Mouse (Mus musculus): ENCODE results near the gene 1700017B05Rik. TPM values are rescaled to one million over a fixed set of nuclear protein-coding genes. Genes with fewer than 3 reads are reported as not detected.
A peak's percentile ranks its signal among the peaks of the same experiment; 100 is the strongest.
"Not testable (repeated sequence)": the region's sequence is repeated elsewhere in the genome, so short reads cannot be mapped to it uniquely, and the experiment has no call there.

1700017B05Rik gene
- total RNA-seq, 2 experiments from 2014 or later, result 25.6 to 33.8 TPM

DNA sequence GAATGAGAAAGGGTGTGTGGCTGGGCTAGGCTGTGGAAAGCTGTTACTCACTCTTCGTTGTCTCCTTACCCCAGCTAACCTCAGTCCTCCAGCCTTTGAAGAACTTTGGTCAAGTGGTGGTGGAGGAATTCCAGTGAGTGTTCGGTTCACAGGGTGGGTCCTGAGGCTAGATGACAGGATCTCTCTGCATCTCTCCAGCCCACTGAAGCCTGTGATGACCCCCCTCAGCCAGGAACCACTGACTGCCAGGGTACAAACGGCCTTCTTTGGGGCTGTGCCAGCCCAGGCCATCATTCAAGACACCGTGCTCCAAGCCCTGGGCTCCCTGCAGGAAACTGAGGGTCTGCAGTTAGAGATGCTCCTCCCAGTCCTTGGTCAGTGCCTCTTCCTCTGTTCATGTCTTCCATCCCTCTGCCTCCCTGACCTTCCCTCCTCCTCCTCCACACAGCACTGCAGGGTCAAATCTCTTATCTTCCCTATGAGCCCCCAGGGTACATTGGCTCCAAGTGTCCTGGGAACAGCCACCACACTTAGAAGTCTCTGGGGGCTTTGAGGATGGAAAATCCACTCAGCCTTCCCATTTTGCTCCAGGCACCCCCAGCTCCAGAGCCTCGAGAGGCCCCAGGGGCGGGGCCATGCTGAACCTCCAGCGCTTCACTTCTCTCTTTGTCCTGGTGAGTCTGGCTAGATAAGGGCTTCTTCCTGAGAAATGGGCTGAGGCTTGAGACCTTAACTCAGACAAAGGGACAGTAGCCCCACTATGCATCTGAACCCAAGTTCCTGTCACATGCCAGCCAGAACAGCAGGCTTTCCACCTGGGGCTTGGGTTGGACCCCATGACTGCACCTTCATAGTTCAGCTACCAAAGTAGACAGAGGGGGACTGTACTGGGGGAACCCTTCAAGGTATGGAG, 14.1 kb downstream of the 1700017B05Rik start:
- ATAC-seq (replicated peaks; ENCODE audit: poor library complexity), result peak; percentile 24; the same call in 1 of the 2 replicates

DNA sequence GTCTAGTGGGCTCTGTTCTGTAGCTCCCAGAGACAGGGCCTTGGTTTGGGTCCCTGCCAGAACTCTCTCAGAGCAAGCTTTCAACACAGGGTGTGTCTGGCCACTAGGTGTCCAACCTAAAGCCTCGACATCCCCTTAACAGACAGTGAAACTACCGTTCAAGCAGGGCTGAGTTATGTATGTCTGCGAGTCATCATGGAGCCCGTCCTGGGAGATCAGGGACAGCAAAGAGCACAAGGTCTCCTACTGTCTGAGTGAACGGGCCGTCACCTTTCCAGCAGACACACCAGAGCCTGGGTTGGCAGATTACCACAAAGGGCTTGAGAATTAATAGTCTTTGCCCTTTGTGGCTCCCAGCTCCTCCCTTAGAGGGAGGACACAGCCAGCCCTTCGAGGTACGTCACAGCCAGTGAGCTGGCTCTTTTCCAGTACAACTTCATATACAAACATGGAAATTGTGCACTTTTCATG, 15.2 kb downstream of the 1700017B05Rik start:
- peak; percentile 58 for ATAC-seq (replicated peaks; ENCODE audit: poor library complexity)

DNA sequence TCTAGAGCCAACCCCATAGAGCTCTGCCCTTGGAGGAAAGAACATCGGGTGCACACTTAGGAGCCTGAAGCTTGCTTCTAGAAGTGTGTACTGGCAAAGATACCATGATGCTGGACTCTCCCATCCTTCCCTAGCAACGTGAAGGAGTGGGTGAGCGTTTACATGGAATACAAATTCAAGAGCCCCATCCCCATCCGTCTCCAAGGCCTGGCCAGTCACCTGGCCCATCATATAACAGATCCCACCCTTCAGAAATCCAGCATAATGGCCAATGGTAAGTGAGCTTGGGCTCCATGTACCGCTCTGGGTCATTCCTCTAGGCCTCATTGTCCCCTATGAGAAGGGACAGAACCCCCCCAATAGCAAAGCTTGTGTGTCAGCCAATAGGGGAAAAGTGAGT, 15.9 kb downstream of the 1700017B05Rik start:
- ATAC-seq (replicated peaks; ENCODE audit: poor library complexity), result no peak

DNA sequence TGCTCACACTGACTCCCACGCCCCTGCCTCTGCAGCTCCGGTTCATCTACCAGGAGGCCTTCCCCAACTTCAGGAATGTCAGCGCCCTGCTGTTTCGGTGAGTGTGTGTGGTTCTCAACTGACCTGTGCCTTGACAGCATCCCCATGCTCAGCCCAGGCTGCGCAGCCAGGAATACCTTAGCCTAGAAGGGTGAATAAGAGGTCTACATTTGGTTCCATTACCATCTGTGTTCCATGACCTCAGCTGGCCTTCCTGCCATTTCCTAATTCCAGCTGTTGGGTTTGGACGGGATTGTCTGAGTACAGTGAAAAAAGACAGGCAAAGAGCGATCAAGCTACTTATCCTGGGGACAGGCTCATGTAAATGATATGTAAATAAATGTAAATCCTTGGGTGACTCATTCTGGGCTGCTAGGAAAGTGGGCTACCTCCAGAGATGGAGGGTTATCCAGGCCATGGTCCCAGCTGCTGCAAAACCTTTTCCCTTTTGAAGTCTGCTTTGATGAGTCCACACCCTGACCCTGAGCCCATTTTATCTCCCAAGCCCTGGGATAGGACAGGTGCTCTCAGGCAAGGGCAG, 18.2 kb downstream of the 1700017B05Rik start:
- no peak for ATAC-seq (replicated peaks; ENCODE audit: poor library complexity)

DNA sequence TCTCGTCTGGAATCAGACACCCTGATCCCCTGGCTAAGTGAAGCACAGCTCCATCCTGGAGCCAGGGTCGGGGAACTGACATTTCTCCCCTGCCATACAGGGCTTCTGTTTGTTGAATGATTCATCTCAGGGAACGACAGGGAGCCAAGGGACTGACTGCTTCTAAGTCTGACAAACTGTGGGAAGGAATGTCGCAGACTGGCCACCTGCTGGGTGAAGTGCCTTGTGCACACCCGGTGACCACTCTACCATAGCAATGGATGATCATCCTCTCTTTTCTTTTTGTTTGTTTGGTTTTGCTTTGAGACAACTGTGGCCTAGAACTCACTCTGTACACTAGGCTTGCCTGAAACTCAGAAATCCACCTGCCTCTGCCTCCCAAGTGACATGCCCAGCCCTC, 19.5 kb downstream of the 1700017B05Rik start:
- ATAC-seq (replicated peaks; ENCODE audit: poor library complexity), result no peak

GRCm38 (mm10) chr9:57241111-57241510, 21.3 kb downstream of the 1700017B05Rik start:
- no peak for ATAC-seq (replicated peaks; ENCODE audit: poor library complexity)

- no peak for ATAC-seq (replicated peaks; ENCODE audit: poor library complexity)
Observed at GRCm38 (mm10) chr9:57238220-57238619, 24.2 kb downstream of the 1700017B05Rik start.

DNA sequence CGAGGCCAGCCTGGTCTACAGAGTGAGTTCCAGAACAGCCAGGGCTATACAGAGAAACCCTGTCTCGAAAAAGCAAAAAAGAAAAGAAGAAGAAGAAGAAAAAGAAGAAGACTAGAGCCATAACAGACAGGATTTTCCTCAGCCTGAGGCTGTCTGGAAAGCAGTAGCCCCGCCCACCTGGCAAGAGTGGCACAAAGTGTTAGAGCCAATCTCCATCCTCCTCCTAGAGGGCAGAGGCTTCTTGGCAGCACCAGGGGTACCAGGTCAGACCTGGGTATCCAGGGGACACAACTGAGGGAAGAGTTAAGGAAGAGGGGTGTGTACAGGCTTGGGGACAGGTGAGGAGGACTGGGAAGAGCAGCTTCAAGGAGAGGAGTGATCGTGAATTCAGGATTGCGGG, 24.7 kb downstream of the 1700017B05Rik start:
- no peak for ATAC-seq (replicated peaks; ENCODE audit: poor library complexity)

- ATAC-seq (replicated peaks; ENCODE audit: poor library complexity), result no peak
Observed at GRCm38 (mm10) chr9:57236256-57236655, 26.2 kb downstream of the 1700017B05Rik start, which contains the start of gene Trcg1. Gene Trcg1, plus strand, starts transcription at chr9:57236556.

DNA sequence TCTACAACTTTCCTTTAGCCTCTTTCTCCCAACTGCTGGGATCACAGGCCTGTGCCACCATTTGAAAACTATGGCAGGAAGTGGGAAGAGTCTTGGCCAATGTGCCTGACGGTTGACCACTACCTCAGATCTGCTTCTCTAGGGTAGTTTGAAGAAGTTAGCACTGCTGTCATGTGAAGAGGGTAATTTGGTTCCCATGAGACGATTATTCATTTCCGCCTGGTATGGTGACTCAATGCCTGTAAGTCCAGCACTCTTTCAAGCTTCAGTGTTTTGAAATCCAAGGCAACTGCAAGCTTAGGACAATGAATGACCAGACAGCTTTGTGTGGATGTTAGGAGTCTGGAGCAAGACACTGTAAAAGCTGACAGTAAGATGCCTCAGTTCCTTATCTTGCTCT, 28.6 kb downstream of the 1700017B05Rik start:
- ATAC-seq (replicated peaks; ENCODE audit: poor library complexity), result peak; percentile 35

DNA sequence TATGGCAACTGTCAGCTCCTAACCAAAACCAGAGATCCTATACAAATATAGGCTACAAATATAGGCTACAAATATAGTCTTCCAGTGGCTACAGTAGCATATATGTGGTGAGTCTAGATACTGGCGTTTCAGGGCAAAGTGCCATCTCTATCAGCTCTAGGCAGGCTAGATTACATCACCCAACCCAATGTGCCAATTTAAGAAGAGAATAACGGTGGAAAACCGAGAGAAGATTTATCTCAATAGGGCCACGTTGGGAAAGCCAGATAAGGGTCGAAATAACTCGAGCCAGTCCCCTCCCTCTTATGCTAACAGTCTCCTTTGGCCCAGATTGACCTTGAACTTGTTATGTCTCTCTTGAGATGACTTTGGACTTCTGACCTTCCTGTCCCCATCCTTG, 29.3 kb downstream of the 1700017B05Rik start:
- peak; percentile 72 for ATAC-seq (replicated peaks; ENCODE audit: poor library complexity)

GRCm38 (mm10) chr9:57232341-57232940, 30.0 kb downstream of the 1700017B05Rik start:
- no peak for ATAC-seq (replicated peaks; ENCODE audit: poor library complexity)

DNA sequence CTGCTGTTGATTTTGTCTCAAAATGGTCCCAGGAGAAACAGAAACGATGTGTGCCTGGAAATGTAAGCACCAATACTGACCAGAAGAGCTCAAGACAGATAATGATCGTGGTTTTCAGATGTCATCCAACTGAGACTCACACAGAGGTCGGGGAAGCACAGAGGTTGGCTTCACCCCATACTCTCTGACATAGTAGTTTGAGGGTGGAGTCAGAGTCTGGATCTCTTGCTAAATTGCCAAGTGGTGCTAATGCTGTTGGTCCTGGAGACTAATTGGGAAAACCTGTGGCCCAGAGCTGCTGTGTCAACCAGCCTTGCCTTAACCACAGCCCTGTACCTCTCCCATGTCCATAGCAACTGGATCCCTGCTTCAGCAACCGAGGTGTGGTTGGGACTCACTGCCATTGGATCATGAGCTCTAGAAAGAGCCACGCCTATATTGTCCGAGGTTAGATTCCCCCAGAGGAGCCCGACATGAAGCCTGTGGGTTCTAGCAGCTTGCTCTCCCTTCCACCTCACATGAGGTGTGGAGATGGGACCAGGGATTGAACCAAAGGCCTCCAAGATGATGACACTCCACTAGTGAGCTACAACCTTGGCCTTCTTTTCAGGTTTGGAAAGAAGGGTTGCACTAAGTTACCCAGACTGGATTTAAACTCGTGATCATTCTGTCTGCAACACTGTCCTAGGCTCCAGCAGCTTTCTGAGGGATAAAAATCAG, 30.7 kb downstream of the 1700017B05Rik start:
- ATAC-seq (replicated peaks; ENCODE audit: poor library complexity), result 0 out of 2 replicates have a peak, but pooled peaks have one; percentile 10

DNA sequence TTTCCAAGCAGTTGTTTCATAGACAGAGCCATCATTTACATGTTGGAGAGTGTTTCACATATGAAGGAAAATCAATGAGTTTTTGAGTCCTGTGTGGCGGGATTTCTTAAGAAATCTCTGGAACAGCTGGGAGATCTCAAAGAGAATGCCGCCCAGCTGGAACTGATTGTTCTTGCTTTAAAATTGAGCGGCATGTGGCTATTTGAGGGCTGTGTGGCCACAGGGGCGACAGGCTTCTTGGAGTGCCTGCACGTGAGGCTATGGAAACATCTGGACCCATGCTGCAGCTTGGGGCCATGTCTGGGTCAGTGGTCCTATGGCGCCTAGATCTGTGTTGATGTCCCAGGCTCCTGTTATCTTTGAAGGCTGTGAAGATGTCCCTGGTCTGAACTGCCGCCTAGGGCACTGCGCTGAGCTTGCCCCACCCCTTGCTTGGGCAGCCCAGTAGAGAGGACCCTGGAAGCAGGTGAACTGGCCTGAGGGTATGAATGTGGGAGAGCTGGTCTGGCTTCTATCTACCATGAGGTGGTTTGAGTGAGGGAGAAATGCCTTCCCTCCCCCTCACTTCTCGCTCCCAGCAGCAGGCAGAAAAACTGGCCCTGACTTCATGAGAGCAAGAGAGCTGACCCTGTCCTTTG, 32.1 kb downstream of the 1700017B05Rik start:
- ATAC-seq (replicated peaks; ENCODE audit: poor library complexity), result no peak

- no peak for ATAC-seq (replicated peaks; ENCODE audit: poor library complexity)
Observed at GRCm38 (mm10) chr9:57229726-57230125, 32.7 kb downstream of the 1700017B05Rik start.

- ATAC-seq (replicated peaks; ENCODE audit: poor library complexity), result no peak
Observed at GRCm38 (mm10) chr9:57228186-57228585, 34.2 kb downstream of the 1700017B05Rik start.

DNA sequence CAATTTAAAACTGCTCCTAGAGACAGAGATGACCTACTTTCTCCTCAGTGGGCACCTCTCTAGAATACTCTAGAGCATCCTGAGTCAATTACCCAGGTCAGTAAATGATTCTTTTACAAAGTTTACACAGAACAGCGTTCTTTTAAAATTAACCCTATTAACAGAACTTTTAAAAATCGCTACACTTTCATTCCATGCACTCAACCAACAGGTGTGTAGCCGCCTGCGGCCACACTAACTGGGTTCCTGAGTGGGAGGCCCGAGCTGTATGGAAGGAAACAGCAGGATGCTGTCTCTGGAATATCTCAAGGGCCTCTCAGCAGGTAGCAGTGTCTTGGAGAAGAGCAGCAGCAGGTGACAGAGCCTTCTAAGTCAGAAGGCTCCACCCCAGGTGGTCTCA, 35.2 kb downstream of the 1700017B05Rik start:
- ATAC-seq (replicated peaks; ENCODE audit: poor library complexity), result no peak

DNA sequence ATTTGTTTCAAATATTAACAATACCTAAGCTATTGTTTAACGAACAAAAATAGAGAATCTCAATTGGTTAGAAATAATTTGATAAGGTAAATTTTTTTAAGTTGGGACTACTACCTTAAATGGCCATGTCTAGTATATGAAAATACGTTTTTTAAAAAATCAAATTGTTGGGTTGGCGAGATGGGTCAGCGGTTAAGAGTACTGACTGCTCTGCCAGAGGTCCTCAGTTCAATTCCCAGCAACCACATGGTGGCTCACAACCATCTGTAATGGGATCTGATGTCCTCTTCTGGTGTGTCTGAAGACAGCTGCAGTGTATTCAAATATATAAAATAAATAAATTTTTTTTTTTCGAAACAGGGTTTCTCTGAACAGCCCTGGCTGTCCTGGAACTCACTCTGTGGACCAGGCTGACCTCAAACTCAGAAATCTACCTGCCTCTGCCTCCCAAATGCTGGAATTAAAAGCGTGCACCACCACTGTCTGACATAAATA, 35.7 kb downstream of the 1700017B05Rik start:
- not testable (repeated sequence) for ATAC-seq (replicated peaks; ENCODE audit: poor library complexity)

GRCm38 (mm10) chr9:57225780-57226627, 36.4 kb downstream of the 1700017B05Rik start:
- peak; percentile 98 for ATAC-seq (replicated peaks; ENCODE audit: poor library complexity)
